Mouse (Mus musculus) embryo, embryonic 11 days (tissue): ENCODE measurements around the gene Gpc6.

Source experiments
- DNase-seq: peaks from one replicate; pipeline ENCODE4 v3.0.0-alpha.2; 2015

The Gpc6 gene

DNA sequence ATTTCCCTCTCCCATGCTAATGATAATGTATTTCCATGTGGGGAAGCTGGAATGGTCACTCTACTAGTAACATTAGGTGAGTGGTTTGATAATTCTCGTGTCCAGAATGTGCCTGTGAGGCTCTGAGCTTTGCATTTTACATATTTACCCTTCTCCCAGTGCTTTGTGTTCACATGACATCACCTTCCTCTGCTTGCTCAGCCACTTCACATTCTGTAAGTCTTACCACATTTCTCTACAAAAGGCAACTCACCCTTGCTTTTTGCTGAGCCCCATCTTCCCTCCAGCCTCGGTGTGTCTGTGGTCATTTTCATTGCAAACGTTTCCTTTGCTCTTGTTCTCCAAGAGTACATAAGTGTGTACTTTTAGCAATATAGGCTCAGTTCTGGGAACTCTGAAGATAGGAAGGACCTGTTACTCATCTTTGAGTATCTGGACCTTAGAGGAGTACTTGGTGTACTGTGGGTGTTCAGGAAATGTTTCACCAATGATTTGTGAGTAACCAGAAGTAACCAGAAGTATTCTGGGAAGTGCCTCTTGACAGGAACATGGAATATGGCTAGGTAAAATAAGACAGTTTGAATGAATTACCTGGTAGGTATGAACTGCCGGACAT lies 145.5 kb downstream of the Gpc6 start:
- DNase-seq: no peak

DNA sequence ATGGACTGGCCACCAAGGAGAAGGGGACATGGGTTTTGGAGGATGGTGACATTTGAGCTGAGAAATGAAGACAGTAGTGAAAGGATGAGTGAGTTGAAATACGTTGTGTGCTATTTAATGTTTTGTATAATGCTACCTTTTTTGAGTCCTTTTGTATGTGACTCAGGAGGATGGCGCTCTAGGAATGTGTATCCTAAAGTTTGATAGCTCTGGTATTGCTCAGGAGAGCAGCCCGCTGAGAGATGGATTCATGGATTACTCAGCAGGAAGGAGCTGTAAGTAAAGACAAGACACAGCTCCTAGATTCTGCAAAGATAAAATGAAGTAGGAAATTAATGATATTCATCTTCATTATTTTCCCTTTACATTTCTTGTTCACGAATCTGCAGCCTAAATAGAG lies 168.5 kb downstream of the Gpc6 start:
- no peak for DNase-seq

DNA sequence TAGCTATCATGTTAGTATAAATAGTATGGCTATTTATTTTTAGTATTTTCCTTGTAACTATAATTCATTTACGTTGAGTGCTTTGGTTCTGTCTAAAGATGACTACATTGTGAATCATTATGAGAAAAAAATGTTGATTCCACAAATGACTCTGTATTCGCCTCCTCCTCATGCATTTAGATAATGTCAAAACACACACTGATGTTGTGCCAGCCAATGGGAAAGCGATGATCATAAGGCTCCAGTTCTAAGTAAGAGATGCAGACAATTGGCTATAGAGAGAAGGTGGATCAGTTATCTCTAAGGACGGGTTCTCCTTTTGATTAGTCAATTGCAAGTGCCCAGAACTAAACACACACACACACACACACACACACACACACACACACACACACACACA lies 181.8 kb downstream of the Gpc6 start:
- no peak for DNase-seq

DNA sequence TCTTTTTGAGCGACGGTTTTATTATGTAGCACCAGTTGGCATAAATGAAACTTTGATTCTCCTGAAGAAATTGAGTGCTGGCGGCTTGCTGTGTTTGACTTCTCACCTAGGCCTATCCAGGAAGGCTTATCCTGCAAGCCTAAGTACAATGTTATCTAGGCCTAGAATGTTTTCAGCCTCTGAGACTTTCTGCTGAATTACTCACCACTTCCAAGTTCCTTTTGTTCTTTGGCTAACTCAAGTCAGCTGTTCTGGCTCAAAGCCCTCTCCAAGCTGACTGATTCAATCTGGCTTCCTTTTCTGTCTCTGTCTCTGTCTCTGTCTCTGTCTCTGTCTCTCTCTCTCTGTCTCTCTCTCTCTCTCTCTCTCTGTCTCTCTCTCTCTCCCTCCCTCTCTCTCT lies 188.0 kb downstream of the Gpc6 start:
- DNase-seq: no peak

DNA sequence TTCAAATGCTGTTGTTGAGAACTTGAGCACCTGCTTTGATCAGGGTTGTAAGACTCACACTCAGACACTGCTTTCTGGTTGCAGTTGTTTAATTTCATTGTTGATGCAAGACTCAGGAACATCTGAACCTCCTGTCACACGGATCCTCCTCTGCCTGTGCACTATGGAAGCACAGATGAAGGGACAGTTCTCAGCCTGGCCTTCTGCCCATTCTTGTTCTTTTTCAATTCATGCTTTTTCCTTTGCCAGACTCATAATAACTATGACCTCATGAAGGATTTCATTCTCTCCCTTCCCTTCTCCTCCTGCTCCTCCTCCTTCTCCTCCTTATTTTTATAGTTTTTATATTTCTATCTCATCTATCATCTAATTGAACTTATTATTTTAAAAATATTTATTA lies 196.9 kb downstream of the Gpc6 start:
- DNase-seq: no peak

DNA sequence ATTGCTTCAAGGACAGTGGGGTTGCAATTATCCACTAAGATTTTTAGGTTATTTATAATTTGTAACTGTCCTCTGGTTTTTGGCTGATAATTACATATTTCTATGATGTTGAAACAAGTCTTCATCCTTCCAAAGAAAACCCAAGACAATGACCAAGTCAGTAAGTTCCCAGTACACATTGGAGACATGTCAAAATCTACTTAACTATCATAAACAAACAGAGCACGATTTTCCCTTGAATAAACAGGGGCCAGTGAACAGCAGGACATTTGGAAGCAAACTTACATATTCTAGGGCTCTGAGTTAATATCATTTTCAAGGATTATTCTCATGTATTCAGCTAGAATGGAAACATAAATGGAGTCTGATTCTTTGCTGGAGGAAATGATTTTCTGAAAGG lies 205.2 kb downstream of the Gpc6 start:
- DNase-seq: no peak

DNA sequence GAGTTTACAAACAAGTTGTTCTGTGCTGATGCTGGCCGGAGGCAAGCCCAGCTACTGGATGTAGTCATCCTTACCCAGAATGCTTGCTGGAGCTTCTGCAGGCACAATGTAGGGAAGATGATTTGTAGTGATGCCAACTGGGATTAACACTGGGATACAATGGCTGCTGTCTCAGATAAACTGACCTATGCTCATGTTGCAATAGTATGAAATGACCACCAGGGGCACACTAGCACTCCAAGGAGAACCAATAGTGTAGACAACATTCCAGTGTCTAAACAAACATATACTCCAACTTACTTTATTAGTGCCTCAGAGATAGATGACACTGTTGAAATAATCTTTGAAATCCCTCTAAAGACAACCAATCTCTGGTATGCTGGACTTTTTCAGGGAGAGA lies 206.2 kb downstream of the Gpc6 start:
- no peak for DNase-seq

DNA sequence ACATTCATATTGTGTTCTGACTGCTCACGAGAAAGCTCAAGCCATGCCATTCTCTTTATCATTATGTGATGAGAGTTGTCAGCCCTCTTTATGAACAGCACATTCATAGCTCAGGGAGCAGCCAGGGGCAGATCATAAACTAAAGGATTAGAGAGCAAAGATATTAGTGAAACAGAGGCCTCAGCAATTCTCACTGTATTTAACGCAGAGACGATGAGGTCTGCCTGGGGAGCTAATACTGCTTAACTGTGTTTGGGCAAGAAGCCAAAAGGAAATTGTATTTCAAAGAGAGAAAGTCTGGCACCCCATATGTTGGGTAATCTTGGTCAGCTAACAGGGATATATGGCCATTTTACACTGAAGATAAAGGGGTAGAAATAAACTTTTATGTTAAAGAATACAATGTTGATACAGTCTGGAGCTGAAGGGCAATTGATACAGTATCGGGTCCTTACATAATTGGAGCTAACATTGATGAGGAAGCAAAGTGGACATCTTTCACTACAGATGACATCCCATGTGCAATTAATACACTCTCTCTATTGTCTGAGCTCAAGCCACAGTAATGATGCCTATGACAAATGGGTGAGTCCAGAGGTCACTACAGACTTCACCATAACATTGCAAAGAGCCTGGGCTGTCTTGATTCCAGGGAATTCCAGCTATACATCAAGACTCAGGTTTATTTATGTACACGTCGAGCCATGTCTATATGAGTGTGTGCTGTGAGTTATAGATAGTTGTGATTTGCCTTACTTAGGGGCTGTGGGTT lies 216.1 kb downstream of the Gpc6 start:
- DNase-seq: no peak

DNA sequence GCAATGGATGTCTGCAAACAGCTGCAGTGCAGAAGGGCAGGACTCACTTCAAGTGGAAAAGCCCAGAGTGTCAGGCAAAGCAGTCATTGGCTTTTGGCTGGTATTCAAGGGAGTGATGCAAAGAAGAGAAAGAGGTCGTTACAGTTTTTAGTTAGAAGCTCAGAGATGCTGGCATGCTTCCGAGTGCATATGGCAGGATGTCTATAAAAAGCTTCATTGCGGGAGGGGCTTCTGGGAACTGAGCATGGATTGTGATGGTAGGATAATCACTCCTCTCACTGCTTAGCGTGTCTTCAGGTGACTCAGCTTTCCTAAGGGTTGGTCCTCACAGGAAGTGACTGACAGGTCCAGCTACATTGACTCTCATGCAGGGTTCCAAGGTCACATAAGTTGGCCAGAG lies 221.0 kb downstream of the Gpc6 start:
- DNase-seq: no peak

DNA sequence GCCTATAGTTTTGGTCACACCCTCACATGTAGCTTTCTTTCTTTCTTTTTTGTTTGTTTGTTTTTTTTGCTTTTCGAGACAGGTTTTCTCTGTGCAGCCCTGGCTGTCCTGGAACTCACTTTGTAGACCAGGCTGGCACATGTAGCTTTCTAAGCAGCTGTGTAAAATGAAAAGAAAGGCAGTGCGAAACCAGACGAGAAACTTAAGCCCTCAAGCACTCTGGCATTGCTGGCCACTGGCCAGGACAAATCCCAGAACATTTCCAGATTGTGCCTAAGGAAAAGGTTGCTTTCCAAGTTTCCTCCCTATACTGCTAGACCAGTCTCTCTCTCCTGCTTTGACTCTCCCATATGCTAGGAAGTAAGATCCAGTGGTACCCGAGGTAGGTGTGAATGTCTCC lies 221.6 kb downstream of the Gpc6 start:
- no peak for DNase-seq

DNA sequence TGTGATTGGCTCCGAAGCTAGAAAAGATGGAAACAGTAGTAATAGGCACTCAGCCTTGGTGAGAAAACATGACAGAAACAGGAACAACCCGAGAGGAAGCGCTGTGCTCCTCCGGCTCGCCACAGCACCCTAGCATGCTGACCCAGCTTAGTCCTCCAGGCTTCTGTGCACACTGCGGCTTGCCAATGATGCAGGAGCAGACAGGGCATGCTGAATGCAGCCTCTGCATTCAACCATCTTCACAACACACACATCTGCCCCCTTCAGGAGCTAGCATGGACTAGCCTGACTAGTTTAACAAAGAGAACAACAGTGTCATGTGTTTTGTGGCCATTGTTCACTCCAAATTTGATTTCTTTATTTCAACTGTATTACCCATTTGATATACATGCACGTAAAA lies 226.5 kb downstream of the Gpc6 start:
- DNase-seq: no peak

DNA sequence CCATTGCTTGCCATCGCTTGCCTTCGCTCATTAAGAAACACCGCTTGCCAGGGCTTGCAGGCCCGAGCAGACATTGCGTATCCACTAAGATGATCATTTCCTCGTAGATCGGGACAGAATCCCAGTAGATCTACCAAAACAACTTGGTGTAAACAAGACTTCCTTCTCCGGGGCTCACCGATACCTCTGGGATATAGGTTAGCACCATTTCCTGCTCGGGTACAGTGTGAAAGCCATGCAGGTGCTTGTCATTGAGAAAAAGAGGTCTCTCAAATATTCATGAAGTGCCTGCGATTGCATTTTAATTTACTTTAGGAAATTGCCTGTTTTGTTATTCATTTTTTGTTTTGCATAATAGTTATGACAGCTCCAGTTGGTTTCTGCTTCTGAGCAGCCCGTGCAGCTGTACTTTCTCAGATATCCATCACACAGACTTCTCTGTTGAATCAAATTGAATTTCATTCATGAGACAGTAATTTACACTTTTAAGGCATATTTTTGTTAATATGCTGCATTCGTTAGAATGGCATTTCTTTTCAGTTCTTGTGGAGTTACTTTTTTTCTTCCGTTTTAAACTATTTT lies 230.9 kb downstream of the Gpc6 start:
- no peak for DNase-seq

DNA sequence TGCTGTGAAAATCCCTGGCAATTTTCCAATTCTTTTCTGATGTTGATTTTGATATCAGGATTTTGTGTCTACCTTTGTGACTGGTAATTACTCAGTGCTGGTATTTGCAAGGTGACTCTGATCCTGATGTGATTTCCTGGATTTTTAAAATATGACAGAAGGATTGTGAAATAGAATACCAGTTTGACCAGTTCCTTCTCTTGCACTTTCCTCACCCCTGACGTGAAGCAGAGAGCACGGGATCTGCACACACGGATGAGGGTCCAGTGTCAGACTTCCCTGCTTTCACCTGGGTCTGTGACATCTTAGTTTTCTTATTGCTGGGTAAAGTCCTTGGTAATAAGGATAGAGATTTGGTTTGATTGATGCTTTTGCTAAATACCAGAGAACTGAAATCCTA lies 232.3 kb downstream of the Gpc6 start:
- no peak for DNase-seq

DNA sequence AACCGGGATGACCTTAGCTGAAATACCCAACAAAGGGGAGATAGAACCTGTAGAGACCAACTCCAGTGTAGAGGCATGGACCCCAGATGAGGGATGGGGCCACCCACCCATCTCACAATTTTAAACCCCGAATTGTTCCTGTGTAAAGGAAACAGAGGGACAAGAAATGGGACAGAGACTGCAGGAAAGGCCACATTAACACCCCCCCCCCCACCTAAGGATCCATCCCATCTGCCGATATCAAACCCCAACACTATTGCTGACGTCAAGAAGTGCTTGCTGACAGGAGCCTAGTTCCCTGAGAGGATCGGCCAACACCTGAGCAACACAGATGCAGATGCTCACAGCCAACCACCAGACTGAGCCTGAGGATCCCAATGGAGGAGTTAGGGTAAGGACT lies 241.2 kb downstream of the Gpc6 start:
- no peak for DNase-seq

DNA sequence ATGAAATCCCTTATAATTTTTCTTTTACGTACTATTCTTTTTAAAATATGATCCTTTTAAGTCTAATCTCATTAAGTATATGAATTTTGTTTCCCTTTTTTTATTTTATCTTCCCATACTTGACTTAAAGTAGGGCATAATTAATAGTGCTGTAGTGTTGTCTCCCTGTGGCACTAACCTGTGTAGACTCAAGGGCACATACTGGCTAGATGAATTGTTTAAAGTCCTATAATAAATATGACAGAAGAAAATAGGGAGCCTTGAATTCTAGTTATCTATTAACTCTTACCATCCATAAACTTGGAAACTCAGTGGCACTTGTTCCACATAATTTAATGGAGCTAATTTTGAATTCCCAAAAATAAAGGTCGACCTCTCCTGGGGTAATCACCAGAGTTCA lies 268.2 kb downstream of the Gpc6 start:
- DNase-seq: no peak

DNA sequence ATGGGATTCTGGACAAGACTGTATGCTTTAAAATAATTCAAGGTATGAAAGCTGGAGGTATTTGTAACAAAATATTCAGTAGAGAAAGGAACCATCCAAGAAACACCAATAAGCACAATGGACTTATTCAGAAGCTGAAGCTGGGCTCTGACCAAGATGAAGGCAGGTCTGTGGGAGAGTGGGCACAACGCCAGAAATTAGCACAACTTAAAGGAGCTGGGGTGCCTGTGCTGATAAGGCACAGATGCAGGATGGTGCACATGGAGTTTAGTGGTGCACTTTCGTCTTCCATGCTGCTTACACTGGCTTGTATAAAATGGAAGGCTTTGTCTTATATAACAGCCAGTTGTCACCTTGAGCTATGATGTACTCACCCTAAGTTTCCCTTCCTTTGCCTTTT lies 276.9 kb downstream of the Gpc6 start:
- DNase-seq: no peak

DNA sequence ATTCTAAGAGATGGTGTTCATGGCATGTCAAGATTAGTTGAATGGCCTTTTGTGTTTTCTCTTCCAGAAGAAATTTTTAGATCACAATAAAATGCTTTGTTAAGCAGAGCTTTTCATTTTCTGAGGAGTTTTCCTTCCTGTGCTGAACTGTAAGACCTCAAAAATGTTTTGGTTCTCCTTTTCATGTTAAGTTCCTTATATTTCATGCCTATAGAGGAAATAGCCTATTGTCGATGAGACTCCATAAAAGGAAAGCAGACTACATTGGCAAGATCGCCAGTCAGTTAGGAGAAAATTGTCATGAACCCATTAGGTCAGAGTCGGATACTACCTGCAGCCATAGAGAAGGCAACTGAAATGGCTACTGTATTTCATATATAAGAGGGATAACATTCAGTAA lies 278.8 kb downstream of the Gpc6 start:
- no peak for DNase-seq

DNA sequence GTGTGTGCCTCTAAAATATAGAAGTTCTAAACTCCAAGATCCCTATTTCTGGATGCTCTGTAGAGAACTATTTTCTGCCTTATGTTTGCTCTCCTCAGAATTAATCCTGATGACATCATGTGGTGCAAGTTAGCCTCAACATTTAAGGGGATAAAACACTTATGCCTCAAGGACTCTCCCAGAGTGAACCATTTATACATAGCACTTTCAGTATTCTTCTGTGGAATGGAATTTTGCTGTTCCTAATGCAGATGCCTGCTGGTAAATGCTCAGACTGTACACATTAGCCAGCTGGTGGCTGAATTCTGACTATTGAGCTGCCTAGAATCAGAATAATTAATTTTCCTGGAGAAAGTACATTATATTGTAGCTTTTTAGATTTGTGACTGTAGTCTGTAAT lies 289.3 kb downstream of the Gpc6 start:
- DNase-seq: no peak

DNA sequence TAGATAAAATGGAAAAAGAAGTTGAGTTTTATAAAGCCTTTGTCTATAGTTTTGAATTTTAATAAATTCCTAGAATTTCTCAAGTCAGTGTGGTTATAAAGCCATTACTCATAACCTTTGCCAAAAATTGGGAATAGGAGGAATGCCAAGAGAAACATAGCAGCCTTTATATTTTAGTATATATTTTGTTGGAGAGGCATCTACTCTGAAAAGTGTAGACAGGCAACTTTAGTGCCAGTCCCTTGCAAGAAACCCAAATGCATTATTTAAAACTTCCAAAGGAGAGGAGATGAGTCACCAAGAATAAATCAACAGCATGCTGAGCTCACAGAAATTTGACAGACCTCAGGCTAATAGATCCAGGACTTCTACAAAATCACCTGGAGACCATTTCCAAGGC lies 301.8 kb downstream of the Gpc6 start:
- DNase-seq: no peak

DNA sequence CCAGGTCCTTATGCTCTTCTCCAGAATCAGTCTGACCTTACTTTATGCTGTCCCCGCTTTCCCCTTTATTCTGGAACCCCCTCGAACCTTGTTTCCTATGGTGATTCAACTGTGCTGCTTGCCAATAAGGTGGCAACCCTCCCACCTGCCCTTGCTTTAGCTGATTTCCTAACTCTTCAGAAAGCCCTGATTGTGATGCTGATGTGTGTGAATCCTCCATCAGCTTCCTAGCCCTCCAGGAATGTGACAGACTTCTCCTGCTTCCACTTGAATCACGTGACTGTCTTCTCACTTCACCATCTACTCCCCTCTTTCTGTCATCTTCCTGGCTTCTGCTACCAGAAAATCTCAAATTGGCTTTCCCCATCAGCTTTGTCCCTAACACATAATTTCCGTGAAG lies 305.4 kb downstream of the Gpc6 start:
- DNase-seq: no peak

DNA sequence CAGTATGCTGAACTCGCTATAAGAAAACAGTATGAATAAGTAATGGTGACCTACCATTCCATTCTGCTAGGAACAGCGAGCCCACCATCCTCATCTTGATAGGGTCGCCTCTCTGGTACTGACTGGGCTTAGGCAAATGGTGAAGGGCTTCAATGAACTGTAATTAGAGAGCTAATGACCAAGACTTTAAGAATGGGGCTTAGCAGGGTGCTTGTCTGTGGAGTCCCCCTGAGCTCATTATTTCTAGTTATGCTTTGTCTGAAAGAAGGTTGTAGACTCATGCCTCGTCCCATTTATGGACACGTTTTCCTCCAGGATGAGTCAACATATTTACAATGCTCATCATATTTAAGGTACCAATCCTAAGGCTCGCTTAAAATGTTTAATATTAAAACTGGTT lies 313.1 kb downstream of the Gpc6 start:
- DNase-seq: no peak

DNA sequence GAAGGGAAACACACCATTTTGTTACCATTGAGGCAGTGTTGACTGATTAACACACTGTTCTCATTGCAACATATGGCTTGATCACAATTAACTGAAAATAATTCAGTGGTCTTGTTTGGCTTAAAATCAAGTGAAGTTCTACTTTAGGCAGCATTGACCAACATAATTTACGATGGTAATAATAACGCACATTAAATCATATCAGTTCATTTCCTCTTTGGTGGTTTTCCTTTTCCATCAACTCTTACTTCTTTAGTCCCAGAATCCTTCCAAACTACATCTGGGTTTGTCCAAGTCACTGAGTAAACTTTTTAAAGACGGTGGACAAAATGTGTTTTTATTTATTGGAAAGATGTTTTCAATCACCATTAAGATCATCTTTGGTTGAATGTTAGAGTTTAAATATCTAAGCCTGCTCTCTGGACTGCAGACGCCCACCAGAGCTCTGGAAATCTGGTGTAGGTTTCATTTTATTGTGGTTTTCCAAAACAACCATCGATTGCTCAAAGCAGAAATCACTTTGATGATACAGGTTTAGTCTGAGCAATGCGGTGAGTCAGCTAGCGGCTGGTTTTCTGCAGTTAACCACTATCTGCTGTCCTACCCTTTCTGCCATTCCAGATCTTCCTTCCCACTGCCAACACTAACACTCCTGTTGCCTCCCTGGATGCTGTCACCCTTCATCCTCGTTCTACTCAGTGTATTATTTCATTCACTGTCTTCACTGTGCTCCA lies 314.7 kb downstream of the Gpc6 start:
- DNase-seq: no peak

DNA sequence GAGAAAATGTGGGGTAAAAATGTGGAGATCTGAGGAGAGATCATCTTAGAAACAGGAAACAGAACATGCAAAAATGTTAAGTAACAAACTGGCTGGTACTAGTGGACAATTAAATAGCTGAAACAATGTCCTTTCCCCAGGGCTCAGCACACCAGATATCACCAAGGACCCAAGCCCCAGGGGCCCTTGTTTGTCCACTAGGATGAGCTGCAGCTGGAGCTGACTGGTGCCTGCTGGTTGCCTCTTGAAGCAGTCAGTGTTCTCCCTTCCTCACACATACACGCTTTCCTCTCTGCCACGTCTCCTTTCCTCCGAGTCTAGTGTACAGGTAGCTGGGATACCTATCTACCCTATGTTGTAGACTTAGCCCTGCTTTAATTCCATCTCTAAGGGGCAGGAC lies 320.5 kb downstream of the Gpc6 start:
- no peak for DNase-seq

DNA sequence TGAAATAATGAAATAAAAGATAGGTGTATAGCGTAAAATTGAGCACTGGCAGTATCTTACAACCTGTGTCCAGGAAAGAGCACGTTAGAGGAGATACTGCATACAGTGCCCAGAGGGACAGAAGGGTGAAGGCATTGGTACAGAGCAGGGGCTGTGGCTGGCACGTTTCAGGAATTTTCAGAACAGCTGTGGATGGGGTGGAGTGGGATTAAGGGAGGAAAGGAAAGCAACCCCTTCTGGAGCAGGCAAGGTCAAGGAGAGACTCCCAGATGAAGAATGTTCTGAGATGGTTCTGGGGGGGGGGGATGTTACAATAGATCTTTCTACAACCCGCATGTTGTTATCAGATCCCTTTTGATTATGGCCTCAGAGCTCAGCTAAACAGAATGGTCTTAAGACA lies 331.1 kb downstream of the Gpc6 start:
- no peak for DNase-seq
